Mouse (Mus musculus): ENCODE data around the gene Ube2l6. TPM values are rescaled to one million over a fixed set of nuclear protein-coding genes. Genes with fewer than 3 reads are reported as not detected.

The Ube2l6 gene
- 15.6 and 16.6 TPM in 2 replicates for polyA plus RNA-seq (2015; fragmentation: Nextera tagmentation; extraction: Ambion mirVana)

- H3K9ac ChIP-seq (replicated peaks) = peak within 1 kb of the TSS; percentile 70
- peak within 1 kb of the TSS; percentile 97 for H3K4me2 ChIP-seq (replicated peaks)
- H3K36me3 ChIP-seq = no peaks in the 10 kb centered on the region
- ATAC-seq = peak; percentile 68
- peaks cover 4% of the 10 kb centered on the region for H3K4me1 ChIP-seq (replicated peaks)
- 0 out of 2 replicates have a peak within 1 kb of the TSS, but pooled peaks have one; percentile 44 for H3K27ac ChIP-seq
- under 1% methylated on average over 21 of the region's 21 CpGs for WGBS
- H3K27me3 ChIP-seq = no peaks in the 10 kb centered on the region
- peak within 1 kb of the TSS; percentile 60 for H3K4me3 ChIP-seq (replicated peaks)
- H3K9me3 ChIP-seq = no peaks in the 10 kb centered on the region; the same call in 1 of the 2 replicates
These were observed at the start of gene Ube2l6 for GRCm38 (mm10) chr2:84798493-84798921. Ube2l6 (plus strand) TSS chr2:84798828.

- H3K36me3 ChIP-seq = no peaks in the 10 kb centered on the region
- WGBS = 83% methylated on average over 6 of the region's 6 CpGs
- no peak for ATAC-seq
These were observed 48.5 kb upstream of the Ube2l6 start for GRCm38 (mm10) chr2:84750115-84750514.

GRCm38 (mm10) chr2:84756245-84756644 lies 42.4 kb upstream of the Ube2l6 start:
- Histone ChIP-seq H3K4me3 (replicated peaks) (no peak overlapping the region), H3K9me3 (no peaks in the 10 kb centered on the region), H3K36me3 (no peaks in the 10 kb centered on the region), H3K4me2 (replicated peaks) (no peak overlapping the region), H3K4me1 (replicated peaks) (no peaks in the 10 kb centered on the region), H3K27ac (no peak overlapping the region), H3K27me3 (no peaks in the 10 kb centered on the region), H3K9ac (replicated peaks) (no peak overlapping the region)
- no peak for ATAC-seq
- WGBS = 89% methylated on average over 5 of the region's 5 CpGs

More at GRCm38 (mm10) chr2:84750115-84750514, 48.5 kb upstream of the Ube2l6 start:
- Histone ChIP-seq H3K4me2 (replicated peaks) (no peak overlapping the region), H3K4me1 (replicated peaks) (no peaks in the 10 kb centered on the region), H3K27me3 (no peaks in the 10 kb centered on the region), H3K4me3 (replicated peaks) (no peak overlapping the region), H3K9me3 (no peaks in the 10 kb centered on the region), H3K27ac (no peak overlapping the region), H3K9ac (replicated peaks) (no peak overlapping the region)

GRCm38 (mm10) chr2:84757026-84757682 lies 41.5 kb upstream of the Ube2l6 start:
- no peaks in the 10 kb centered on the region for H3K36me3 ChIP-seq
- no peak overlapping the region for H3K27ac ChIP-seq
- no peaks in the 10 kb centered on the region for H3K4me1 ChIP-seq (replicated peaks)
- WGBS = 67% methylated on average over 7 of the region's 7 CpGs
- no peak overlapping the region for H3K4me2 ChIP-seq (replicated peaks)
- H3K9ac ChIP-seq (replicated peaks) = no peak overlapping the region
- H3K4me3 ChIP-seq (replicated peaks) = no peak overlapping the region
- no peaks in the 10 kb centered on the region for H3K27me3 ChIP-seq
- no peak for ATAC-seq
- H3K9me3 ChIP-seq = no peaks in the 10 kb centered on the region

- H3K9ac ChIP-seq (replicated peaks) = no peak overlapping the region
- H3K4me2 ChIP-seq (replicated peaks) = no peak overlapping the region
- ATAC-seq = peak; percentile 67; the same call in 1 of the 2 replicates
- no peaks in the 10 kb centered on the region for H3K4me1 ChIP-seq (replicated peaks)
- no peak overlapping the region for H3K4me3 ChIP-seq (replicated peaks)
- WGBS = 1% methylated on average over 2 of the region's 2 CpGs
- no peaks in the 10 kb centered on the region for H3K27me3 ChIP-seq
- no peaks in the 10 kb centered on the region for H3K9me3 ChIP-seq
- no peak overlapping the region for H3K27ac ChIP-seq
- H3K36me3 ChIP-seq = no peaks in the 10 kb centered on the region
These were observed 40.0 kb upstream of the Ube2l6 start for GRCm38 (mm10) chr2:84758542-84759127.

- WGBS = 78% methylated on average over 8 of the region's 8 CpGs
These were observed 37.9 kb upstream of the Ube2l6 start for GRCm38 (mm10) chr2:84760777-84761176.

GRCm38 (mm10) chr2:84761309-84761708 lies 37.3 kb upstream of the Ube2l6 start:
- Histone ChIP-seq H3K4me3 (replicated peaks) (no peak overlapping the region), H3K4me1 (replicated peaks) (no peaks in the 10 kb centered on the region), H3K27me3 (no peaks in the 10 kb centered on the region), H3K9ac (replicated peaks) (no peak overlapping the region), H3K27ac (no peak overlapping the region), H3K36me3 (peaks cover 12% of the 10 kb centered on the region; the same call in 1 of the 2 replicates), H3K9me3 (no peaks in the 10 kb centered on the region), H3K4me2 (replicated peaks) (no peak overlapping the region)
- no peak for ATAC-seq
- 83% methylated on average over 3 of the region's 3 CpGs for WGBS

More at GRCm38 (mm10) chr2:84760777-84761176, 37.9 kb upstream of the Ube2l6 start:
- Histone ChIP-seq H3K4me2 (replicated peaks) (no peak overlapping the region), H3K9me3 (no peaks in the 10 kb centered on the region), H3K4me3 (replicated peaks) (no peak overlapping the region), H3K27ac (no peak overlapping the region), H3K9ac (replicated peaks) (no peak overlapping the region), H3K4me1 (replicated peaks) (no peaks in the 10 kb centered on the region), H3K36me3 (peaks cover 12% of the 10 kb centered on the region; the same call in 1 of the 2 replicates), H3K27me3 (no peaks in the 10 kb centered on the region)
- ATAC-seq = no peak

- Histone ChIP-seq H3K9ac (replicated peaks) (no peak overlapping the region), H3K27ac (no peak overlapping the region), H3K27me3 (no peaks in the 10 kb centered on the region), H3K4me1 (replicated peaks) (no peaks in the 10 kb centered on the region), H3K4me3 (replicated peaks) (no peak overlapping the region), H3K9me3 (no peaks in the 10 kb centered on the region), H3K36me3 (peaks cover 16% of the 10 kb centered on the region; the same call in 1 of the 2 replicates), H3K4me2 (replicated peaks) (no peak overlapping the region)
- WGBS = 93% methylated on average over 1 of the region's 1 CpGs
- ATAC-seq = no peak
These were observed 36.8 kb upstream of the Ube2l6 start for GRCm38 (mm10) chr2:84761840-84762239.

- H3K4me1 ChIP-seq (replicated peaks) = no peaks in the 10 kb centered on the region
- H3K4me2 ChIP-seq (replicated peaks) = no peak overlapping the region
- no peak for ATAC-seq
- no peak overlapping the region for H3K4me3 ChIP-seq (replicated peaks)
- no peak overlapping the region for H3K27ac ChIP-seq
- no peak overlapping the region for H3K9ac ChIP-seq (replicated peaks)
- H3K27me3 ChIP-seq = no peaks in the 10 kb centered on the region
- no peaks in the 10 kb centered on the region for H3K9me3 ChIP-seq
- H3K36me3 ChIP-seq = peaks cover 16% of the 10 kb centered on the region; the same call in 1 of the 2 replicates
- WGBS = 36% methylated on average over 4 of the region's 4 CpGs
These were observed 36.3 kb upstream of the Ube2l6 start for GRCm38 (mm10) chr2:84762295-84762694.

GRCm38 (mm10) chr2:84762818-84763217 lies 35.8 kb upstream of the Ube2l6 start:
- ATAC-seq = no peak
- Histone ChIP-seq H3K27me3 (no peaks in the 10 kb centered on the region), H3K9ac (replicated peaks) (no peak overlapping the region), H3K27ac (no peak overlapping the region), H3K4me1 (replicated peaks) (no peaks in the 10 kb centered on the region), H3K4me2 (replicated peaks) (no peak overlapping the region), H3K36me3 (peaks cover 16% of the 10 kb centered on the region; the same call in 1 of the 2 replicates), H3K4me3 (replicated peaks) (no peak overlapping the region), H3K9me3 (no peaks in the 10 kb centered on the region)
- whole genome bisulfite sequencing = 57% methylated on average over 1 of the region's 1 CpGs

GRCm38 (mm10) chr2:84770501-84770900 lies 28.1 kb upstream of the Ube2l6 start:
- Histone ChIP-seq H3K27ac (no peak overlapping the region), H3K36me3 (peaks cover 10% of the 10 kb centered on the region), H3K4me3 (replicated peaks) (no peak overlapping the region), H3K9ac (replicated peaks) (no peak overlapping the region), H3K4me1 (replicated peaks) (peaks cover 20% of the 10 kb centered on the region), H3K4me2 (replicated peaks) (no peak overlapping the region), H3K9me3 (no peaks in the 10 kb centered on the region), H3K27me3 (no peaks in the 10 kb centered on the region)
- ATAC-seq = no peak
- WGBS = 83% methylated on average over 6 of the region's 6 CpGs

- Histone ChIP-seq H3K4me2 (replicated peaks) (no peak overlapping the region), H3K9me3 (no peaks in the 10 kb centered on the region), H3K4me1 (replicated peaks) (peaks cover 20% of the 10 kb centered on the region), H3K9ac (replicated peaks) (no peak overlapping the region), H3K27me3 (no peaks in the 10 kb centered on the region), H3K4me3 (replicated peaks) (no peak overlapping the region), H3K36me3 (peaks cover 5% of the 10 kb centered on the region; the same call in 1 of the 2 replicates), H3K27ac (no peak overlapping the region)
- no peak for ATAC-seq
- 93% methylated on average over 4 of the region's 4 CpGs for WGBS
These were observed 26.2 kb upstream of the Ube2l6 start for GRCm38 (mm10) chr2:84772454-84772853.

Data from midbrain, embryonic 13.5 days (tissue).